Mouse (Mus musculus) neural tube, embryonic 12.5 days (tissue): Measurements from ENCODE around the gene Map3k20. TPM values are rescaled to one million over a fixed set of nuclear protein-coding genes. Genes with fewer than 3 reads are reported as not detected.

Experiments
- ATAC-seq: fragments of 200-750 bp; cut with Nextera tagmentation; 2 replicates; pipeline ENCODE4 v1.8.0; 2017; ENCODE audit warnings: low read depth, mild to moderate bottlenecking, moderate TSS enrichment, moderate library complexity; ENCODE audit not compliant: low FRiP score
- H3K27ac ChIP-seq: fragments of 300-500 bp; sonication (generic); 2 replicates; pipeline ENCODE4 v1.5.1; 2016
- H3K27me3 ChIP-seq: fragments of 300-500 bp; sonication (generic); replicated peaks from 2 replicates; pipeline ENCODE4 v1.6.1; 2016; ENCODE audit warnings: mild to moderate bottlenecking
- H3K36me3 ChIP-seq: fragments of 300-500 bp; sonication (generic); 2 replicates; pipeline ENCODE4 v1.6.1; 2016; ENCODE audit warnings: mild to moderate bottlenecking
- H3K4me1 ChIP-seq: fragments of 300-500 bp; sonication (generic); 2 replicates; pipeline ENCODE4 v1.6.1; 2016
- H3K4me2 ChIP-seq: fragments of 300-500 bp; sonication (generic); replicated peaks from 2 replicates; pipeline ENCODE4 v1.6.1; 2016; ENCODE audit warnings: mild to moderate bottlenecking
- H3K4me3 ChIP-seq: fragments of 300-500 bp; sonication (generic); 2 replicates; pipeline ENCODE4 v1.5.1; 2016
- H3K9ac ChIP-seq: fragments of 300-500 bp; sonication (generic); 2 replicates; pipeline ENCODE4 v1.6.1; 2016; ENCODE audit warnings: mild to moderate bottlenecking
- H3K9me3 ChIP-seq: fragments of 300-500 bp; sonication (generic); 2 replicates; pipeline ENCODE4 v1.6.1; 2016; ENCODE audit warnings: mild to moderate bottlenecking
- WGBS: fragments of 180-500 bp; shearing (Covaris S2); methylation state at CpG from one replicate; pipeline ENCODE4 v1.1.7; 2016; 5-methylcytosine and 5-hydroxymethylcytosine counted together
- polyA plus RNA-seq: library from polyadenylated mRNA; unstranded; fragments of >200 nt; fragmentation: Nextera tagmentation; extraction: Ambion mirVana; gene quantifications from 2 replicates; pipeline ENCODE4 v1.2.1, GENCODE M21; 2016

The Map3k20 gene
- polyA plus RNA-seq, 1 experiment from 2014 or later: 6.8 TPM

DNA sequence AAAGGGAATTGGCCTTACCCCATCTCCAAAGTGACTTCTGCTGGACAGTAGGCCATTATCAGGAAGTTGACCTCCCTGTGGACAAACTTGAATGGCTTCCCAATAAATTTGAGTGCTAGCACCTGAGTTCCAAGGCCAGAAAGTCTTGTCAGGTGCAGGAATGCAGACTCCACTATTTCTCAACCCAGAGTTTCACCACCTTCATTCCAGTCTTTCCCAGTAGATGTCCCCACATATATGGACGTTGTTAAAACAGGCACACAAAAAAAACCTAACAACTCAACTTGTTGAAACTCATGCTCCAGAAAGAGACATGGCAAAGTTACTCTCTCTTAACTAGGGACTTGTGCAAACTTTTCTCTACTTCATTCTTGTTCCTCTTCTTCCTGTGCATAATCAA is 170.8 kb downstream of the Map3k20 start:
- Histone ChIP-seq H3K4me2 (no peak overlapping the region), H3K4me1 (no peaks in the 10 kb centered on the region), H3K9me3 (no peaks in the 10 kb centered on the region), H3K36me3 (no peaks in the 10 kb centered on the region), H3K27ac (no peak overlapping the region), H3K9ac (no peak overlapping the region), H3K27me3 (no peaks in the 10 kb centered on the region), H3K4me3 (no peak overlapping the region)
- ATAC-seq: no peak
- 77% methylated on average over 1 of the region's 1 CpGs for WGBS

DNA sequence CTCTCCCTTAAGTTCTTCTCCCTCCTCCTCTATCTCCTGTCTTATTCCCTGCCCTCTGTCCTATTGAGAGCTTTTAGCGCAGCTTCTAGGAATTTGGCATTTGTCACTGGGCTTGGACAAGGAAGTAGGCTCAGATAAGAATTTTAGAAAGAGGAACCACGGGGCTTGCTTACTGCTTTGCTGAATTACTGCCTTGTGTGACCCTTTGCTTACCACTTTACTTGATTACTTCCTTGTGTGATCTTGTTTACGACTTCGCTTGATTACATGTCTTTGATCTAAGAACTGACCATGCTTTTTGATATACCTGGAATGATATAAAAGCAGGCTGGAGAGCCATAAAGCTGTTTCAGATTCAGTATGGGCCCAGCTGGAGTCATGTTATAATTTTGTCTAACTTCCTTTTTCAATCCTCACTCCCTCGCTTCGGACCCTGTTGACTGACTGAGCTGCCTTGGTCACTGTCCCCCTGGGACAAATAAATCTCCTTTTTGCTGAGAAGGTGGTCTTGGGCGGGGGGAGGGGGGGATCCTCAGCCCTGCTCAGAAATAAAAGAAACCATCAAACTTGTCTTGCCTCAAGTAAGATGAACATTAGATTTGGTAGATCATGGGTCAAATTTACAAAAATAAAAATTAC is 179.1 kb downstream of the Map3k20 start:
- ATAC-seq: no peak
- no peaks in the 10 kb centered on the region for H3K4me1 ChIP-seq
- 29% methylated on average over 7 of the region's 7 CpGs for WGBS
- H3K36me3 ChIP-seq: no peaks in the 10 kb centered on the region
- no peak overlapping the region for H3K9ac ChIP-seq
- H3K27me3 ChIP-seq: no peaks in the 10 kb centered on the region
- no peaks in the 10 kb centered on the region for H3K9me3 ChIP-seq
- H3K4me3 ChIP-seq: no peak overlapping the region
- no peak overlapping the region for H3K4me2 ChIP-seq
- no peak overlapping the region for H3K27ac ChIP-seq

- H3K4me1 ChIP-seq: no peaks in the 10 kb centered on the region
- 89% methylated on average over 1 of the region's 1 CpGs for WGBS
- H3K9me3 ChIP-seq: no peaks in the 10 kb centered on the region
- H3K4me3 ChIP-seq: no peak overlapping the region
- H3K27ac ChIP-seq: no peak overlapping the region
- no peak overlapping the region for H3K4me2 ChIP-seq
- H3K27me3 ChIP-seq: no peaks in the 10 kb centered on the region
- no peaks in the 10 kb centered on the region for H3K36me3 ChIP-seq
- no peak overlapping the region for H3K9ac ChIP-seq
- ATAC-seq: no peak
These were observed 182.2 kb downstream of the Map3k20 start for GRCm38 (mm10) chr2:72467604-72468003.

DNA sequence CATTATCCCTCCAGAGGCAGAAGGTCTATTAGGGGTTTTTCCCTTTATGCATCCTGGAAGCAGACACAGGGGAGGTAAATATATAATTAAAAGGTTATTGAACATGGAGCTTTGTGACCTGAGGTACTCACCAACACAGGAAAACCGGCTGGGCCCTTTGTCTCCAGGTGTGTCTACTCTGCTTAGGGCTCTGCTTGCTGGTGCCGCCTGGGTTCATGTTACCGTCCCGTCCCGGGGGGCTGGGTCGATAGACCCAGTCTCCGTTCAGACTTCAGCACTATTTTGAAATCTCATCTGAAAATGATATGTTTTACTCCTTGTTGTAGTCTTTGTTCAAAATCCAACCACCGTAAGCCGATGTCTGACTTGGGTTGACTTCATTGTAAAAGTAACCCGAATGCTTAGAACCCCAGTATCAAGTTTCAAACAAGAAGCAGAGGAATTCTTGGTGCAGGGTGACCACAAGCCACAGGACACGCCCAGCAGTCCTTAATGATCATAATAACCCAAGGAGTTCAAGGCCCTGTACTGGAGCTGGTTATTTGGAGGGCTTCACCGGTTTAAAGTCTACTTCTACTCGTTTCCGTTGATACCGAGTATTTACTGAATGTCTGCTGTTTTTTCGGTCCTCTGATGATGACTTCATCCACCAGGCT is 186.1 kb downstream of the Map3k20 start:
- Histone ChIP-seq H3K4me3 (no peak overlapping the region), H3K27me3 (0 out of 2 replicates have a peak, but pooled peaks cover 5% of the 10 kb centered on the region), H3K4me1 (peaks cover 9% of the 10 kb centered on the region; the same call in 1 of the 2 replicates), H3K9me3 (no peaks in the 10 kb centered on the region), H3K9ac (no peak overlapping the region), H3K36me3 (no peaks in the 10 kb centered on the region), H3K4me2 (no peak overlapping the region), H3K27ac (no peak overlapping the region)
- ATAC-seq: no peak
- WGBS: 71% methylated on average over 16 of the region's 16 CpGs

- Histone ChIP-seq H3K27me3 (0 out of 2 replicates have a peak, but pooled peaks cover 5% of the 10 kb centered on the region), H3K4me3 (no peak overlapping the region), H3K9me3 (no peaks in the 10 kb centered on the region), H3K4me1 (peaks cover 28% of the 10 kb centered on the region), H3K9ac (no peak overlapping the region), H3K4me2 (peak overlapping the region; percentile 77), H3K36me3 (no peaks in the 10 kb centered on the region), H3K27ac (no peak overlapping the region)
- no peak for ATAC-seq
- WGBS: 12% methylated on average over 7 of the region's 7 CpGs
These were observed 189.3 kb downstream of the Map3k20 start for GRCm38 (mm10) chr2:72474531-72475287.

DNA sequence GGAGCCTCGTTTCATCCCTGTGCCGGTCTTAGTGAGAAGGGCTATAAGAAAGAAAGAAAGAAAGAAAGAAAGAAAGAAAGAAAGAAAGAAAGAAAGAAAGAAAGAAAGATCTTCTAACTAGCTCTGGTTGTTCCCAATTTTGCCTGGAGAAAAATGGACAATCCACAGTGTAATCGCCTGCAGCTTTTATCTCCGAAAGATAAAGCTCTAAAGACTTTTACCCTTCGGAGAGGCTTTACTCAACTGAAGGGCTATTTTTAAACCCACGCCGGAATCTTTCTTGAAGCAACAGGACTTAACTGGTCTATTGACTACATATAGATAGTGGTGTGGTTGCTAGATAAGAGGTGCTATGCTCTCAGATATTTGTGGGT is 190.0 kb downstream of the Map3k20 start:
- ATAC-seq: no peak
- Histone ChIP-seq H3K9me3 (no peaks in the 10 kb centered on the region), H3K27ac (no peak overlapping the region), H3K27me3 (0 out of 2 replicates have a peak, but pooled peaks cover 5% of the 10 kb centered on the region), H3K4me2 (peak overlapping the region; percentile 77), H3K4me3 (peak overlapping the region; percentile 84), H3K36me3 (0 out of 2 replicates have a peak, but pooled peaks cover 5% of the 10 kb centered on the region), H3K4me1 (peaks cover 31% of the 10 kb centered on the region), H3K9ac (peak overlapping the region; percentile 75)
- under 1% methylated on average over 7 of the region's 7 CpGs for WGBS

GRCm38 (mm10) chr2:72475797-72476485 is 190.5 kb downstream of the Map3k20 start, which contains the start of gene Cdca7:
Gene Cdca7, plus strand, starts transcription at chr2:72476159.
- Histone ChIP-seq H3K4me1 (peaks cover 31% of the 10 kb centered on the region), H3K36me3 (peaks cover 5% of the 10 kb centered on the region; the same call in 1 of the 2 replicates), H3K4me2 (peak within 1 kb of the TSS; percentile 77), H3K27ac (0 out of 2 replicates have a peak within 1 kb of the TSS, but pooled peaks have one; percentile 50), H3K4me3 (peak within 1 kb of the TSS; percentile 84), H3K9me3 (no peaks in the 10 kb centered on the region), H3K27me3 (0 out of 2 replicates have a peak, but pooled peaks cover 5% of the 10 kb centered on the region), H3K9ac (peak within 1 kb of the TSS; percentile 75)
- ATAC-seq: peak; percentile 83
- WGBS: under 1% methylated on average over 58 of the region's 58 CpGs

DNA sequence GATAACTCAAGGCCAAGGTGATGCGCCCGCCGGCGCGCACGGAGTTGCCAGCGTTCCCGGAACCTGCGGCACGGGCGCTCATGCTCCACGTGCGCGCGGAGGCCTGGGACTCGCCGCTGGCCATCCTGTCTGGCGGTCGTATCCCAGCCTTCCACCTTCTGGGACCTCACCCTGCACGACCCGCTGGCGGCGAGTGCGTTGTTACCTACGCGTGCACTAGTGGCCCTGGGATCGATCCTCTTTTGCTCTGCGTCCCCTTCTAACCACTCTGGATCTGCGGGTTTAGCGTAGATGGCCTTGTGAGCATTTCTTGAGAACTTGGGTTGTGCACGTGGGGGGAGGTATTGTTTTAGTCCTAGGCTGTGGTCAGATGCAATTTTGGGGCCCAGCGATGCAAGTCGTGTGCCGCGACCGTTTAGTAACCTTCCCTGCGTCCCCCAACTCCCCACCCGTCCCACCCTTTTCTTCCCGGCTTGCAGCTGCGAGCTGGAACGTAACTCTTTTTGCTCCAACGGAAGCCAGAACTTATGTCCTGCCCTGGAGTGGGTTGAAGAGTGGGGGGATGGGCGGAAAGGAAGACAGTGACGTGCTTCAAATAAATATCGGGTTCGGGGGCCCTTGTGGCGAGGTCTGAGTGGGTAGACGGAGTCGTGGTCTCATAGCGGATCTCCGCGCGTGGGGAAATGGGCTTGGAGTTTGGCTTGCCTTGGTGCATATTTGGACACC is 191.2 kb downstream of the Map3k20 start:
- WGBS: under 1% methylated on average over 53 of the region's 53 CpGs
- peaks cover 31% of the 10 kb centered on the region for H3K4me1 ChIP-seq
- H3K36me3 ChIP-seq: peaks cover 7% of the 10 kb centered on the region
- 0 out of 2 replicates have a peak overlapping the region, but pooled peaks have one; percentile 50 for H3K27ac ChIP-seq
- peak overlapping the region; percentile 75 for H3K9ac ChIP-seq
- ATAC-seq: peak; percentile 61
- H3K27me3 ChIP-seq: 0 out of 2 replicates have a peak, but pooled peaks cover 5% of the 10 kb centered on the region
- peak overlapping the region; percentile 84 for H3K4me3 ChIP-seq
- no peaks in the 10 kb centered on the region for H3K9me3 ChIP-seq
- peak overlapping the region; percentile 77 for H3K4me2 ChIP-seq

- 1% methylated on average over 11 of the region's 11 CpGs for WGBS
- H3K4me1 ChIP-seq: peaks cover 31% of the 10 kb centered on the region
- no peaks in the 10 kb centered on the region for H3K9me3 ChIP-seq
- H3K4me3 ChIP-seq: peak overlapping the region; percentile 84
- H3K27me3 ChIP-seq: 0 out of 2 replicates have a peak, but pooled peaks cover 5% of the 10 kb centered on the region
- H3K36me3 ChIP-seq: peaks cover 12% of the 10 kb centered on the region
- ATAC-seq: no peak
- H3K27ac ChIP-seq: no peak overlapping the region
- peak overlapping the region; percentile 75 for H3K9ac ChIP-seq
- peak overlapping the region; percentile 77 for H3K4me2 ChIP-seq
These were observed 191.8 kb downstream of the Map3k20 start for GRCm38 (mm10) chr2:72477221-72477620.

DNA sequence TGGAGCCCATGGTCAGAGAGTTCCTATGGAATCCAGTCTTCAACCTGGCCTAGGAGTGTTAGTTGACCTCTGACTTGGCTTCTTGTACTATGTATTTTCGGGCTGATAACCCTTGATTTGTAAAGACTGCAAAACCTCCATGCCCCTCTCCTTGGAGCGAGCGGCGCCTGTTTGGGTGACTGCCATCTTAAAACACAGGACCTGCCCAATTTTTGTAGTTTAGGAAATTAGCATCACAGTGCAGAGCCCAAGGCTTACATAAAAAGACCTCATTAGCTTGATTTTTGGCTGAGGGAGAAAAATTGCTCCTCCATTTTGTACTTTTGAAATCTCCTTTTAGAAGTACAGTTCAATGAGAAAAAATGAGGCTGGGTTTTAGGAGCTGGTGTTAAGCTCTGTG is 192.7 kb downstream of the Map3k20 start:
- 73% methylated on average over 4 of the region's 4 CpGs for WGBS
- H3K4me3 ChIP-seq: no peak overlapping the region
- no peak for ATAC-seq

GRCm38 (mm10) chr2:72478921-72479320 is 193.5 kb downstream of the Map3k20 start:
- Histone ChIP-seq H3K4me3 (no peak overlapping the region), H3K27ac (no peak overlapping the region), H3K36me3 (peaks cover 28% of the 10 kb centered on the region), H3K4me1 (peaks cover 31% of the 10 kb centered on the region), H3K9me3 (no peaks in the 10 kb centered on the region), H3K9ac (no peak overlapping the region), H3K27me3 (no peaks in the 10 kb centered on the region), H3K4me2 (peak overlapping the region; percentile 77; the same call in 1 of the 2 replicates)
- no peak for ATAC-seq
- 56% methylated on average over 13 of the region's 13 CpGs for WGBS

More for the DNA sequence above, 192.7 kb downstream of the Map3k20 start:
- Histone ChIP-seq H3K9me3 (no peaks in the 10 kb centered on the region), H3K27me3 (0 out of 2 replicates have a peak, but pooled peaks cover 5% of the 10 kb centered on the region), H3K9ac (no peak overlapping the region), H3K4me2 (peak overlapping the region; percentile 77), H3K4me1 (peaks cover 31% of the 10 kb centered on the region), H3K27ac (no peak overlapping the region), H3K36me3 (peaks cover 21% of the 10 kb centered on the region)
